Mouse (Mus musculus) brain, embryonic 14.5 days (tissue): ENCODE results near the gene Ugt1a7c.

Source experiments
- CTCF ChIP-seq: fragments of 200-500 bp; IDR thresholded peaks from 2 replicates; pipeline ENCODE4 v1.5.1; 2012; ENCODE audit warnings: inconsistent platforms, mild to moderate bottlenecking, moderate library complexity, borderline replicate concordance; ENCODE audit not compliant: insufficient read depth, insufficient read length; ENCODE audit errors: extremely low read depth
- POLR2A ChIP-seq: fragments of 200-500 bp; IDR thresholded peaks from 2 replicates; pipeline ENCODE4 v1.6.1; 2012; ENCODE audit warnings: mild to moderate bottlenecking, inconsistent platforms, borderline replicate concordance; ENCODE audit not compliant: poor library complexity, insufficient read depth, insufficient read length, severe bottlenecking; ENCODE audit errors: extremely low read depth

DNA sequence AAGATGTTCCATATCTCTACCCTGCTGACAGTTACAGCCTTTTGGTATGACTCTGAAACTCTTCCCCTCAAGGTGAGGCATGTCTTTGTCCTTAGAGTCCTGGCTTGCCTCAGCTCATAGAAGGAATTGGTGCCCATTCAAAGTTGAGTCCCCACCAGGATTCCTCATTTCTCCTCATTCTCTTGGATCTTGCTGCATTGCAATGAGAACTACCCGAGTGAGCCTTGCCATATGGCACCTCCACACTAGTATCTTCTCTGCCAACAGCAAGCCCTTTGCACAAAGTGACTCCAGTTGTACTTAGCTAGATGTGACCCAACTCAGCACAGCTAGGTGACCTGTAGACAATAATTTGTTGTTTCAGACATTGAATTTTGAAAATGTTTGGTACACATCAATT lies 128.7 kb downstream of the Ugt1a7c start:
- no peak for TF ChIP-seq POLR2A
- TF ChIP-seq CTCF, result no peak
